Mouse (Mus musculus) right cerebral cortex, postnatal 4 days (tissue): ENCODE data around the gene Sh3gl1.

Experiments
- DNase-seq: peaks from one replicate; pipeline ENCODE4 v3.0.0-alpha.2; 2022

Gene Sh3gl1

GRCm38 (mm10) chr17:56018347-56019131, 17.9 kb downstream of the Sh3gl1 start:
- peak; percentile 63 for DNase-seq

GRCm38 (mm10) chr17:56017848-56018247, 18.6 kb downstream of the Sh3gl1 start:
- no peak for DNase-seq

- no peak for DNase-seq
These were observed 19.3 kb downstream of the Sh3gl1 start for GRCm38 (mm10) chr17:56016793-56017785.

GRCm38 (mm10) chr17:56016382-56016781, 20.1 kb downstream of the Sh3gl1 start:
- DNase-seq = no peak

GRCm38 (mm10) chr17:56015293-56015692, 21.1 kb downstream of the Sh3gl1 start:
- no peak for DNase-seq

- no peak for DNase-seq
These were observed 25.0 kb downstream of the Sh3gl1 start for GRCm38 (mm10) chr17:56011441-56011840.

- peak; percentile 77 for DNase-seq
These were observed 25.8 kb downstream of the Sh3gl1 start for GRCm38 (mm10) chr17:56010681-56011080.

GRCm38 (mm10) chr17:56010255-56010654, 26.2 kb downstream of the Sh3gl1 start:
- no peak for DNase-seq

GRCm38 (mm10) chr17:56009962-56010240, 26.5 kb downstream of the Sh3gl1 start:
- no peak for DNase-seq

- peak; percentile 86 for DNase-seq
These were observed 27.1 kb downstream of the Sh3gl1 start for GRCm38 (mm10) chr17:56009088-56009961.

GRCm38 (mm10) chr17:56008356-56009087, 27.9 kb downstream of the Sh3gl1 start:
- DNase-seq = peak; percentile 85

- DNase-seq = no peak
These were observed 28.7 kb downstream of the Sh3gl1 start for GRCm38 (mm10) chr17:56007444-56008355.

- no peak for DNase-seq
These were observed 29.5 kb downstream of the Sh3gl1 start for GRCm38 (mm10) chr17:56006956-56007355.

GRCm38 (mm10) chr17:56005415-56006061, 30.9 kb downstream of the Sh3gl1 start, which contains the start of the genes Stap2 and Mpnd:
TSS of gene Stap2 (minus strand) at chr17:56005584.
TSS of gene Mpnd (plus strand) at chr17:56005711.
- DNase-seq = no peak

GRCm38 (mm10) chr17:56003000-56003399, 33.4 kb downstream of the Sh3gl1 start:
- DNase-seq = no peak

- DNase-seq = no peak
These were observed 36.5 kb downstream of the Sh3gl1 start for GRCm38 (mm10) chr17:55999794-56000499.

GRCm38 (mm10) chr17:55996007-55996406, 40.4 kb downstream of the Sh3gl1 start:
- DNase-seq = no peak

GRCm38 (mm10) chr17:55990278-55990898, 46.0 kb downstream of the Sh3gl1 start:
- no peak for DNase-seq
